Mouse (Mus musculus) hindlimb bud, embryonic 11.5 days (tissue): ENCODE data around the gene Rpl14.
"Not testable (repeated sequence)": the region's sequence is repeated elsewhere in the genome, so short reads cannot be mapped to it uniquely, and the experiment has no call there.

Experiments used
- DNase-seq: peaks from one replicate; pipeline ENCODE4 v3.0.0-alpha.2; 2012; ENCODE audit warnings: low read depth, low spot score; ENCODE audit errors: extremely low spot score

Gene Rpl14

GRCm38 (mm10) chr9:120570741-120571592, at the start of gene Rpl14:
TSS of gene Rpl14 (plus strand) at chr9:120571444.
- DNase-seq = no peak

- no peak for DNase-seq
Measured at GRCm38 (mm10) chr9:120527270-120527669, 44.0 kb upstream of the Rpl14 start.

- DNase-seq = no peak
Measured at GRCm38 (mm10) chr9:120527919-120528318, 43.3 kb upstream of the Rpl14 start.

GRCm38 (mm10) chr9:120528815-120529510, 42.3 kb upstream of the Rpl14 start:
- DNase-seq = no peak

DNA sequence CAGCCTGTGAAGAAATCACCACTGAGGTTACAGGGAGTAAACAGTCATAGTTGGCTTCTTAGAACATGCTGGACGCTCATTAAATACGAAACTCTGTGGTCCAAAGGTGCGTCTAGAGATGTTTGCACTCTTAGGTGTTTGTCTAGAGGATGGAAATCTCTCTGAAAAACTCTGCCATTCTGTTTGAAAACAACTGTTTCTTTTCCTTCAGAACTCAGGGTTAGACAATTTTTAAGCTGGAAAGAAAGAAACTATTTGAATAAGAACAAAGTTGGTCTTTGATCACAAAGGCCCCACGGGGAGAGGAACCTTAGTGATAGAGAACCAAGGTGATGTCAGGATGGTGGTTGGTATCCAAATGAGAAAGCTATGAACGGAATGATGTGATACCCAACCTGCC, 40.8 kb upstream of the Rpl14 start:
- DNase-seq = no peak

- DNase-seq = no peak
Measured at GRCm38 (mm10) chr9:120532062-120532461, 39.2 kb upstream of the Rpl14 start.

DNA sequence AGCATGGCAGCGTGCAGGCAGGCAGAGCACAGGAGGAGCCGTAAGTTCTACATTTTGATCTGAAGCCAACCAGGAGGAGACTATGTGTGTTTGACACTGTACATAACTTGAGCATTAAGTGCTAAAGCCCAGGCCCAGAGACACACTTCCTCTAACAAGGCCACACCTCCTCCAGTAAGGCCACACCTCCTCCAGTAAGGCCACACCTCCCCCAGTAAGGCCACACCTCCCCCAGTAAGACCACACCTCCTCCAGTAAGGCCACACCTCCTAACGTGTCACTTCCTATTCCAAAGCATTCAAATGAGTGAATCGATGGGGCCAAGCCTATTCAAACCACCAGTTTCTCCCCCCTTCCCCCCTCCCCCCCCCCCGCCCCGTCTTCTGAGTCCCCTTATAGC, 38.6 kb upstream of the Rpl14 start:
- no peak for DNase-seq

DNA sequence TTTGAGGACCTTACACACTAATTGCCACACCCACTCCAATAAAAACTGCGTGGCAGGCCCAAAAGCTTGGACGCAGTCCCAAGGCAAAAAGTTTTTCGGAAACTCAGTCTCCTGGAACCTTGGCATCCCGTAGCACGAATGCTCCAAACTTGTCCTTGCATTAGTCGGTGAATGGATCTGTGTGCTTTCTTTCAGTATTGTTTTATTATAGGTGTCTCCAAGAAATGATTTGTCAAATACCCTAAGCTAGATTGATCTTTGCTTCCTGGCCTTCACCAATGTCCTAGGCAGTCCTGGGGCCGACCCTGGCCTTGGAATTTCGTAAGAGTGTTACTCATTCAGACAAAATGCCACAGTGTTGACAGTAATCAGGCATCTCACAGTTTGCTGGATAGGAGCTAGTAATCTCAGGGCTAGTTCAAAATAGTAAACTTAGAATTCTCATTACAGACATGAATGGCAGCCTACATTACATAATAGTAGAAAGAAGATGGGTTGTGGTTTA, 37.7 kb upstream of the Rpl14 start:
- not testable (repeated sequence) for DNase-seq

- DNase-seq = no peak
Measured at GRCm38 (mm10) chr9:120539662-120540251, 31.5 kb upstream of the Rpl14 start, which contains the start of gene Entpd3. TSS of gene Entpd3 (plus strand) at chr9:120539818.

- DNase-seq = no peak
Measured at GRCm38 (mm10) chr9:120541411-120541810, 29.8 kb upstream of the Rpl14 start.

GRCm38 (mm10) chr9:120542241-120542640, 29.0 kb upstream of the Rpl14 start:
- no peak for DNase-seq

GRCm38 (mm10) chr9:120545994-120546393, 25.2 kb upstream of the Rpl14 start:
- no peak for DNase-seq

DNA sequence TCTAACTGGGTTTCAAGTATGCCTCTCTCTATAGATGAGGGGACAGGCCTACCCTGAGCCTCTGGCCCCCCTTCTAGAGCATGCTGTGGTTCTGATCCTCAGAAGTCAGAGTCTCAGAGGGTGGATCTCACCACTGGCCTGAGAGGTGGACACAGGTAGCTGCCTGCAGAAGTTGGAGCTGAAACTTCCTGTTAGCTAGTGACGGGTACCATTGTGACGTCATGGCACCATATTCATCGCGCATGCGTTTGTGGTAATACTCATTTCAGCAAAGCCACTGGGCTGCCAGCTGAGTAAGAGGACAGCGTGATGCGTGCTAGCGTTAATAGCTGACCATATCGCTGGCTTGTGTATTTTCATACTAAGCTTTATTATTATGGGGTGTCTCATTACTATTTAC, 24.8 kb upstream of the Rpl14 start:
- DNase-seq = no peak

- no peak for DNase-seq
Measured at GRCm38 (mm10) chr9:120547026-120547668, 24.1 kb upstream of the Rpl14 start.

DNA sequence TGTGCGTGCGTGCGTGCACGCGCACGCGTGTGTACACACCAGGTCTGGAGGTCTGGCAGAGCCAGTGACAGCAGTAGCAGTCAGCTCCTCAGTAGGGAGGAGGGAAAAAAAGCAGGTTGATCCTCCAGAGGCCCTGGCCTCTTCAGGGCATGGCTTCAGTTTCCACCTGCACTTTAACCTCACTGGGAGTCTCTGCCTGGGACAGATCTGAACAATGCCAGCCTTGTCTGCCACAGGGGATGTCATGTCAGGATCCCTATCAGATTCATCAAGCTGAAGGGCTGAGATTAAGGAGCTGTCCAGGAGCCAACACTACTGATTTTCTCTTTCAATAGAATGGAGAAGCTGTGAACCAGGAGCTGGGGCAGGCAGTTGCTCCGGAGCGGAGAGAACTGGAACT, 20.5 kb upstream of the Rpl14 start:
- no peak for DNase-seq

DNA sequence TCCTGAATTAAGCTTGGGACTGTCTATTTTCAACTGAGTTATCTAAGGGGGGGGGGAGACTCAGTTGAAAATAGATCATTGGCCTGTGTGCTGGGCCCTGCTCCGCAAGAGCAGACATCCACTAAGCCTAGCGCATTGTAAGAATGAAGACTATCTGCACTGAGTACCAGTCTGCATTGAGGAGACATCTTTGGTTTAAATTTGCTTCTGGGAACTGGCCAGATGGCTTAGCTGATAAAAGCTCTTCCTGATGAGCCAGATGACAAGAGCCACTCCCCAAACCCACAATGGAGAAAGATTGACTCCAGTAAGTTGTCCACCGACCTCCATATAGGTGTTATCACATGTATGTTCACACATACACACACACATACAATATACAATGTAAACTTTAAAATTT, 7.7 kb upstream of the Rpl14 start:
- no peak for DNase-seq

GRCm38 (mm10) chr9:120564247-120564646, 7.0 kb upstream of the Rpl14 start:
- DNase-seq = no peak

GRCm38 (mm10) chr9:120566384-120566783, 4.9 kb upstream of the Rpl14 start:
- no peak for DNase-seq

- no peak for DNase-seq
Measured at GRCm38 (mm10) chr9:120568917-120569316, 2.3 kb upstream of the Rpl14 start.

DNA sequence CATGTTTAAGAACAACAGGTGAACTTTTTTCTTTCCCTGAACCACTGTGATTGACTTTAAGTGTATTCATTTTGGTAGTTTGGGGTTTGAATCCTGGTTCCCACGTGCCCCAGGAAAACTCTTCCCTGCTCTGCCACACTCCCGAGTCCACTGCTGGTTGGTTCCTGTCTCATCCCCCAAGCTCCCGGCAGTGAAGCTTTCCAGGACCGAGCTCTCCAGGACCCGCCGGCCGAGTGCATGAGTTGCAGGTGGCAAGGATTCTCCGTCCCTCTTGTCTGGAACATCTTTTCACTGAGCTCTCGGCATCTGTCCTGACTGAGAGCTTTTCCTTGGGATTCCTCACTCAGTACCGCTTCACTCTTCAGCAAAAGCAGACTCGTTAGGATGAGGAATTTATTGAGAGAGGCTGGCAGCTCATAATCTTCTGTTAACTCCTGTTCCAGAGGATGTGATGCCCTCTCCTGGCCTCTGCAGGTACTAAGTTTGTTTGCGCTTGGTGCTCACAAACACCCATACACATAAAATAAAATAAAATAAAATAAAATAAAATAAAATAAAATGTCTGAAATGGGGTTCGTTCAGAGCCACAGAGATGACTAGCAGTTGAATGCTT, 1.4 kb upstream of the Rpl14 start:
- no peak for DNase-seq

GRCm38 (mm10) chr9:120570334-120570725, 914 bp upstream of the Rpl14 start:
- no peak for DNase-seq
